Mouse (Mus musculus) forebrain, embryonic 13.5 days (tissue): Measurements from ENCODE around the gene Lrrc20. TPM values are rescaled to one million over a fixed set of nuclear protein-coding genes. Genes with fewer than 3 reads are reported as not detected.

Experiments
- ATAC-seq: fragments of 200-750 bp; cut with Nextera tagmentation; 2 replicates; pipeline ENCODE4 v1.8.0; 2017
- H3K27ac ChIP-seq: fragments of 300-500 bp; sonication (generic); 2 replicates; pipeline ENCODE4 v1.5.1; 2015; ENCODE audit warnings: inconsistent platforms, mild to moderate bottlenecking, moderate library complexity
- H3K27me3 ChIP-seq: fragments of 300-500 bp; sonication (generic); 2 replicates; pipeline ENCODE4 v1.6.1; 2015; ENCODE audit warnings: mild to moderate bottlenecking, inconsistent platforms
- H3K36me3 ChIP-seq: fragments of 300-500 bp; sonication (generic); 2 replicates; pipeline ENCODE4 v1.6.1; 2015; ENCODE audit warnings: mild to moderate bottlenecking, inconsistent platforms; ENCODE audit not compliant: poor library complexity, severe bottlenecking
- H3K4me1 ChIP-seq: fragments of 300-500 bp; sonication (generic); 2 replicates; pipeline ENCODE4 v1.6.1; 2015; ENCODE audit warnings: inconsistent platforms
- H3K4me2 ChIP-seq: fragments of 300-500 bp; sonication (generic); 2 replicates; pipeline ENCODE4 v1.6.1; 2015; ENCODE audit warnings: inconsistent platforms, mild to moderate bottlenecking, moderate library complexity
- H3K4me3 ChIP-seq: fragments of 300-500 bp; sonication (generic); 2 replicates; pipeline ENCODE4 v1.5.1; 2015; ENCODE audit warnings: mild to moderate bottlenecking, inconsistent platforms
- H3K9ac ChIP-seq: fragments of 300-500 bp; sonication (generic); 2 replicates; pipeline ENCODE4 v1.6.1; 2015; ENCODE audit warnings: mild to moderate bottlenecking, inconsistent platforms
- H3K9me3 ChIP-seq: fragments of 300-500 bp; sonication (generic); replicated peaks from 2 replicates; pipeline ENCODE4 v1.6.1; 2016; ENCODE audit warnings: inconsistent platforms
- WGBS: fragments of 180-500 bp; shearing (Covaris S2); methylation state at CpG from one replicate; pipeline ENCODE4 v1.1.7; 2015; 5-methylcytosine and 5-hydroxymethylcytosine counted together
- polyA plus RNA-seq: library from polyadenylated mRNA; unstranded; fragments of >200 nt; fragmentation: Nextera tagmentation; extraction: Ambion mirVana; gene quantifications from 2 replicates; pipeline ENCODE4 v1.2.1, GENCODE M21; 2015

Gene Lrrc20
- polyA plus RNA-seq, 1 experiment from 2014 or later, result 16.4 TPM

DNA sequence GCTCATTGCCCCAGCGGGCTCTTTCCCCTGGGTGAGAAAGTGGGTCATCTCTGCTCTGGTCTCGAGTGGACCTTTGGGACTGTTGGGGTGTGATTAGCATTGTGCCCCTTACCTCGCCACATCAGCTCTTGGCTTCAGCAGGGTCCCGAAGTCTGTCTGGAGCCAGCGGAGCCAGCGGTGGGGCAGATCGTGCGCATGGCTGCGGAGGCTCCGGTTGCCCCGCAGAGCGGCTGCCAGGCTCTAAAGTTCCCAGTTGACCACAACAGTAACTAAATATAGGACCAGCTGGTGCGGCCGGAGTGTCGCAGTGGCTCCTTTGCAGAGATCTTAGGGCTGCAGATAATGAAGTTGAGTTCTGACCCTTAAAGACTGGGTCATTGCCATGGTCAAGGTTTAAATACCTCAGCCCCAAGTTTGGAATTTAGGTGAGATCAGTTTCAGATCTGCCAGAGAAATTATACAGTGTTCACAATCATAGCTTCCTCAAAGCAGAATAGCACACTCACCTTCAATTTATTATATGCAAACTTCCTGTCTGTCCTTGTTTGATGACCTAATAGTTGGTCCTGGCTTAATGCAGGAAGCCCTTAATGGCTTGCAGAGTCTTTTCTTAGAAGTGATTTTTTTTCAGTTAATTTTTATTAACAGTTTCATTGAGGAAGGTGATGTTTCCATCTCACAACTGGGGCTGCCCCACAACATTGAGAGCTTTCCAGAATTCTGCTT, 1.0 kb downstream of the Lrrc20 start:
- no peaks in the 10 kb centered on the region for H3K36me3 ChIP-seq
- 2% methylated on average over 15 of the region's 15 CpGs for WGBS
- H3K4me1 ChIP-seq, result peaks cover 30% of the 10 kb centered on the region
- H3K27me3 ChIP-seq, result no peaks in the 10 kb centered on the region
- H3K27ac ChIP-seq, result peak overlapping the region; percentile 82; the same call in 1 of the 2 replicates
- peak overlapping the region; percentile 85 for H3K4me3 ChIP-seq
- no peaks in the 10 kb centered on the region for H3K9me3 ChIP-seq
- H3K4me2 ChIP-seq, result peak overlapping the region; percentile 97
- ATAC-seq, result no peak
- peak overlapping the region; percentile 91 for H3K9ac ChIP-seq

DNA sequence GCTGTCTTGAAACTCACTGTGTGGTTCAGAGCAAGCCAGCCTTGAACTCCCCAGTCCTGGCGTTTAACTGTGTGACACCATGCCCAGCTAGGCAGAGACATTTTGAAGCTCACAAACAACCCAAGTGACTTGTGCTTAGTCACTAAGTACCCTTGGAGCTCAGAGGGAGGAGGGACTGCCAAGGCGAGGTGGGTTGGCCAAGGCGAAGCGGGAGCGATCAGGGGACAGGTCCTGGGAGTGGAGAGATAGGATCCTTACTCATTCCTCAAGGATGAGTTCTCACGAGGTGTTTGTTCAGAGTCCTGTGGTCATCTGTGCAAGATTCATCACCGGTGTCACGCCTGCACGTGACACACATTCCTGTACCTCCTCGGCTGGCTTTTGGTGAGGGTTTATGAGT, 3.9 kb downstream of the Lrrc20 start:
- ATAC-seq, result no peak
- Histone ChIP-seq H3K9me3 (no peaks in the 10 kb centered on the region), H3K27ac (no peak overlapping the region), H3K36me3 (no peaks in the 10 kb centered on the region), H3K4me3 (no peak overlapping the region), H3K9ac (no peak overlapping the region), H3K27me3 (no peaks in the 10 kb centered on the region), H3K4me2 (no peak overlapping the region), H3K4me1 (peaks cover 22% of the 10 kb centered on the region)
- 96% methylated on average over 10 of the region's 10 CpGs for WGBS

- no peak overlapping the region for H3K27ac ChIP-seq
- H3K9ac ChIP-seq, result no peak overlapping the region
- no peaks in the 10 kb centered on the region for H3K36me3 ChIP-seq
- H3K27me3 ChIP-seq, result no peaks in the 10 kb centered on the region
- H3K4me2 ChIP-seq, result no peak overlapping the region
- H3K9me3 ChIP-seq, result no peaks in the 10 kb centered on the region
- WGBS, result 95% methylated on average over 4 of the region's 4 CpGs
- ATAC-seq, result no peak
- no peak overlapping the region for H3K4me3 ChIP-seq
- H3K4me1 ChIP-seq, result peaks cover 17% of the 10 kb centered on the region
Observed at GRCm38 (mm10) chr10:61479927-61480326, 4.3 kb downstream of the Lrrc20 start.

DNA sequence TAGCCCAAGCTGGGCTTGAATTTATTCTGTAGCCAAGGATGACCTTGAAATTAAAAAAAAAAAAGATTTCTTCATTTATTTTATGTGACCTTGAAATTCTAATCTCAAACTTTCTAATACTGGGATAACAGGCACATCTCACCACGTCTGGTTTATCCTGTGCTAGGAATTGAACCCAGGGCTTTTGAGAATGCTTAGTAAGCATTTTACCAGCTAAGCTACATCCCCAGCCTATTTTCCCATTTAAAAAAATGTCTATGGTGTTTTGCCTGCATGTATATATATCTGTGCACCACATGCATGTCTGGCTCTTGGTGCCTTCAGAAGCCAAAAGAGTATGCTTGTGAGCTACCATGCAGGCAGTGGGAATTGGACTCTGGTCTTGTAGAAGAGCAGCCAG, 4.9 kb downstream of the Lrrc20 start:
- WGBS, result 70% methylated on average over 1 of the region's 1 CpGs
- no peak overlapping the region for H3K27ac ChIP-seq
- H3K9ac ChIP-seq, result no peak overlapping the region
- no peak overlapping the region for H3K4me2 ChIP-seq
- peaks cover 15% of the 10 kb centered on the region for H3K4me1 ChIP-seq
- no peak for ATAC-seq
- H3K4me3 ChIP-seq, result no peak overlapping the region
- no peaks in the 10 kb centered on the region for H3K36me3 ChIP-seq
- no peaks in the 10 kb centered on the region for H3K9me3 ChIP-seq
- no peaks in the 10 kb centered on the region for H3K27me3 ChIP-seq

DNA sequence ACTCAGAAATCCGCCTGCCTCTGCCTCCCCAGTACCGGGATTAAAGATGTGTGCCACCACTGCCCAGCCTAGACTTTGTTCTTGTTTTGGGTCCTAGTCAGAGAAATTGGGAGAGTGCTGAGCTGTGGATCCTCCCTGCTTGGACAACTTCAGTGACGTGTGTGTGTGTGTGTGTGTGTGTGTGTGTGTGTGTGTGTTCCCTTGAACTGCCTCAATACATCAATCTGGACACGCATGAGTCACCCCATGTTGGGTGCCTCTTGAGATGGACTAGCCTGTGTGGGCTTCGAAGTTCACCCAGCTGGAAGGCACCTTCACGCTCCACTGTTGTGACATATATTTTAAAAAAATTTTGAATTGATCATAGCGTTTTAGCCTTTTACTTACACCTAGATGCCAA, 7.2 kb downstream of the Lrrc20 start:
- peaks cover under 1% of the 10 kb centered on the region; the same call in 1 of the 2 replicates for H3K4me1 ChIP-seq
- no peak overlapping the region for H3K4me3 ChIP-seq
- no peaks in the 10 kb centered on the region for H3K36me3 ChIP-seq
- ATAC-seq, result no peak
- WGBS, result 89% methylated on average over 7 of the region's 7 CpGs
- no peak overlapping the region for H3K4me2 ChIP-seq
- H3K27me3 ChIP-seq, result no peaks in the 10 kb centered on the region
- no peak overlapping the region for H3K27ac ChIP-seq
- no peak overlapping the region for H3K9ac ChIP-seq
- no peaks in the 10 kb centered on the region for H3K9me3 ChIP-seq

- Histone ChIP-seq H3K4me1 (no peaks in the 10 kb centered on the region; the same call in 1 of the 2 replicates), H3K9me3 (no peaks in the 10 kb centered on the region), H3K27me3 (no peaks in the 10 kb centered on the region), H3K27ac (no peak overlapping the region), H3K4me2 (no peak overlapping the region), H3K36me3 (no peaks in the 10 kb centered on the region), H3K4me3 (no peak overlapping the region), H3K9ac (no peak overlapping the region)
- no peak for ATAC-seq
- 88% methylated on average over 11 of the region's 11 CpGs for WGBS
Observed at GRCm38 (mm10) chr10:61484801-61485200, 9.2 kb downstream of the Lrrc20 start.

DNA sequence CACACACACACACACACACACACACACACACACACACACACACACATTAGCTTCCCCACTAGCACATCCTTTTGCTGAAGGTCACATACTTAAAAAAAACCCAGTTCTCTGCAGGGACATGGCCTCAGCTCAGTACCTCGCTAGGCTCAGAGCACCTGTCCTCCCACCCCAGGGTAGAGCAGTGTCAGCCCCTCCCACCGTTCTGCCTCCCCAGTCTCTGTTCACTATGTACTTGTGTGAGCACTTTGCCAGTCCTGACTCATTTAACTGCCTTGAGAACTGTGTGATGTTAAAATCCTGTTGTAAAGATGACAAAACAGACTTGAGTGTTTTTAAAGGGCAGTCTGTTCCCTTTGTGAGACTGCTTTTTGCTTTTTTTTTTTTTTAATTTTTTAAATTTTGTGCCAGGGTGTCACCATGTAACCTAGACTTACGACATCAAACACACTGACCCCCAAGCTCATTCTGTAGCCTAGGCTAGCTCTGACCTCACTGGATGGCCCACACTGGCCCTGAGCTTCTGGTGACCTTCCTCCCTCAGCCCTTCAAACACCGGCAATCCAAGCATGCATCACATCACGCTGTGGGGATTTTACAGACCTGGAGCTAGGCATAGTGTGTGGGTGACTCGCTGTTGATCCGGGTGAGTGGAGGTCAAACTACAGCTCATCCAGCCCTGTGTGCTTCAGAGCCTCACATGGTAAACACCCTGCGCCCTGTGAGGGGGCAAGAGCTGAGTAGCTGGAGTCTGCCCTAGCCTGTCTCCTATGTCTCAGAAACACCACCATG, 11.1 kb downstream of the Lrrc20 start:
- Histone ChIP-seq H3K9ac (no peak overlapping the region), H3K4me2 (no peak overlapping the region), H3K9me3 (no peaks in the 10 kb centered on the region), H3K27ac (no peak overlapping the region), H3K4me3 (no peak overlapping the region), H3K4me1 (no peaks in the 10 kb centered on the region; the same call in 1 of the 2 replicates), H3K27me3 (no peaks in the 10 kb centered on the region), H3K36me3 (no peaks in the 10 kb centered on the region)
- ATAC-seq, result no peak
- 86% methylated on average over 8 of the region's 8 CpGs for WGBS

GRCm38 (mm10) chr10:61488522-61489110, 13.0 kb downstream of the Lrrc20 start:
- Histone ChIP-seq H3K27ac (no peak overlapping the region), H3K4me3 (no peak overlapping the region), H3K4me2 (no peak overlapping the region), H3K9me3 (no peaks in the 10 kb centered on the region), H3K4me1 (no peaks in the 10 kb centered on the region), H3K9ac (no peak overlapping the region), H3K27me3 (no peaks in the 10 kb centered on the region), H3K36me3 (no peaks in the 10 kb centered on the region)
- ATAC-seq, result no peak
- 85% methylated on average over 6 of the region's 6 CpGs for whole genome bisulfite sequencing

DNA sequence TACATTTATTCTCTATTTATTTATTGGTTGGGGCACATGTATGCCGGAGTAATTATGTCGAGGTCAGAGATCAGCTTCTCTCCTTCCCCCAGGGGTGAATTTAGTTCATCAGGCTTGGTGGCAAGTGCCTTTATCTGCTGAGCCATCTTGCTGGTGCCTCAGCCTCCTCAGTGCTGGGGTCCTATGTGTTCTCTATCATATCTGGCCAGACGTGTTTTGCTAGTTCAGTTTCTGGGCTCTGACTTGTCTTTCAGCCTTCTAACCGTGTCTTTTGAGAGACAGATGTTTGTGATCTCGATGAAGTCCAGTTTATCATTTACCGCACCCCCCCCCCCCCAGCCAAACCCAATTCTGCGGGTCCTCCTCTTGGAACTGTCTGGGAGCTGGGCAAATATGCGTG, 16.0 kb downstream of the Lrrc20 start:
- WGBS, result 55% methylated on average over 8 of the region's 8 CpGs
- Histone ChIP-seq H3K4me2 (no peak overlapping the region), H3K9ac (no peak overlapping the region), H3K36me3 (no peaks in the 10 kb centered on the region), H3K27ac (no peak overlapping the region), H3K27me3 (no peaks in the 10 kb centered on the region), H3K4me3 (no peak overlapping the region), H3K4me1 (peaks cover 17% of the 10 kb centered on the region), H3K9me3 (no peaks in the 10 kb centered on the region)
- ATAC-seq, result no peak

- Histone ChIP-seq H3K4me2 (no peak overlapping the region), H3K4me1 (peaks cover 18% of the 10 kb centered on the region), H3K9ac (no peak overlapping the region), H3K4me3 (no peak overlapping the region), H3K27ac (no peak overlapping the region), H3K27me3 (no peaks in the 10 kb centered on the region), H3K9me3 (no peaks in the 10 kb centered on the region), H3K36me3 (no peaks in the 10 kb centered on the region)
- peak; percentile 57; the same call in 1 of the 2 replicates for ATAC-seq
- WGBS, result 5% methylated on average over 11 of the region's 11 CpGs
Observed at GRCm38 (mm10) chr10:61492040-61492439, 16.4 kb downstream of the Lrrc20 start.

- H3K4me1 ChIP-seq, result peaks cover 18% of the 10 kb centered on the region
Observed at GRCm38 (mm10) chr10:61495461-61495860, 19.9 kb downstream of the Lrrc20 start.

GRCm38 (mm10) chr10:61496231-61496630, 20.6 kb downstream of the Lrrc20 start:
- Histone ChIP-seq H3K27me3 (no peaks in the 10 kb centered on the region), H3K4me1 (peaks cover 18% of the 10 kb centered on the region), H3K9me3 (no peaks in the 10 kb centered on the region), H3K9ac (peak overlapping the region; percentile 48), H3K4me3 (no peak overlapping the region), H3K27ac (peak overlapping the region; percentile 44), H3K4me2 (no peak overlapping the region), H3K36me3 (no peaks in the 10 kb centered on the region)
- no peak; the same call in 1 of the 2 replicates for ATAC-seq
- WGBS, result 34% methylated on average over 9 of the region's 9 CpGs

More at GRCm38 (mm10) chr10:61495461-61495860, 19.9 kb downstream of the Lrrc20 start:
- Histone ChIP-seq H3K27me3 (no peaks in the 10 kb centered on the region), H3K4me2 (no peak overlapping the region), H3K4me3 (no peak overlapping the region), H3K9ac (peak overlapping the region; percentile 37; the same call in 1 of the 2 replicates), H3K9me3 (no peaks in the 10 kb centered on the region), H3K36me3 (no peaks in the 10 kb centered on the region), H3K27ac (no peak overlapping the region; the same call in 1 of the 2 replicates)
- ATAC-seq, result no peak
- 37% methylated on average over 4 of the region's 4 CpGs for WGBS
